Mouse (Mus musculus): ENCODE data around the gene B3galt5.
A peak's percentile ranks its signal among the peaks of the same experiment; 100 is the strongest.

Gene B3galt5

GRCm38 (mm10) chr16:96235366-96235970 lies at the start of gene B3galt5:
Gene B3galt5, plus strand, starts transcription at chr16:96235801.
- DNase-seq (ENCODE audit: low spot score in 2 of 2) = peak in 1 of 2 experiments; percentile 34

GRCm38 (mm10) chr16:96187619-96188018 lies 48.0 kb upstream of the B3galt5 start:
- DNase-seq (ENCODE audit: low spot score in 2 of 2) = no peak

- peak; percentile 92 to 96 for DNase-seq (ENCODE audit: low spot score in 2 of 2)
Measured at GRCm38 (mm10) chr16:96191531-96192506, 43.8 kb upstream of the B3galt5 start, which contains the start of gene Lca5l. Gene Lca5l, minus strand, starts transcription at chr16:96192271.

DNA sequence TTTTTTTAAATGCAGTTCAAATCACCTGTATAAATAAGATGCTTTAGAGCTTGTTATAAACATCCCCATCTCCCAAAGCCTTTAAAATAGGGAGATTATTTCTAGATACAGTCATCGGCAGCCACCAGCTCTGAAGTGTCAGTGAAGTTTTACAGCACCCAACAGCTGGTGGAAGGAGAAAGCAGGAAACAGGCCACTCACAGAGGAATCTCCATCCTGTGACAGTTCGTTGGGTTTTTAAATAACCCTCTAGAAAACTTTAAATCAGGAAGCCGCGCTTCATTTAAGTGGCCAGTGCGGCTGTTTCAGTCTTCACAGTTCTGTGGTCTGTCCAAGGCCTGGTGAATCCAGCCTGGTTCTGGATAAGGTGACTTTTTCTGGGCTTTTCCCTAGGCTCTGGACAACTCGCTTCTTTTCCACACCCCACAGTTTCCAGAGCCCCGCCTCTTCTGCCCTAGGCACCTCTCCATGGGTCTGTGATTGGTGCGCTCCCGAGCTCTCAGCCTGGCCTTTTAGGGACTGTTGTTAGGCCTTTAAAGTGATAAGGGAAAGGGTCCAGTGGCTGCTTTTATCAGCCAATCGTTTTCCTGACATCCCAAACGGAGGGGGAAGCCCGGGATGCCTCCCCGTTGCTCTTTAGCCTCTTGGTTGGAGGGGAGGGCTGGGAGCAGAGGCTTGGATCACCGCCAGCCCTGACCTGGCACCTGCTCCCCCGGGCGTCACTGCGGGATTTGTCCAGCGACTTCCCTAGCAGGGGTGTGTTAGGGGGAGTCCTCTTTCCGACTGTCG lies 35.5 kb upstream of the B3galt5 start, which contains the start of gene Sh3bgr:
Gene Sh3bgr (plus strand): TSS at position 538 of the 789 bp plus-strand sequence.
- DNase-seq (ENCODE audit: low spot score in 2 of 2) = no peak

DNA sequence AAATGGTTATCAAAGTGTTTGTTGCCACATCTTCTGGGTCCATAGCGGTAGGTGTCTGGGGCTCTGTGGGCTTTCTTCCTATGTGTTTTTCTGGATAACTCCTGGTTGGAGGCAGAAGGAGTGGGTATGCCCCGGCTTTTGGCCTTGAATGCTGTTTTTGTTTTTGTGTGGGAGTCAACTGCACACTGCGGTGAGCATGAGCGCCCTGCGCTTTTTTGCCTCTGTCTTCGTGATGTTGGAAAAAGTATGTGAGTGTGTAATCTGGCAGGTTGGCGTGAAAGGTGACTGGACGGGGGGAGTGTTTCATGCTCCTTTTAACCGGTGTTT lies 34.9 kb upstream of the B3galt5 start:
- DNase-seq (ENCODE audit: low spot score in 2 of 2) = no peak

DNA sequence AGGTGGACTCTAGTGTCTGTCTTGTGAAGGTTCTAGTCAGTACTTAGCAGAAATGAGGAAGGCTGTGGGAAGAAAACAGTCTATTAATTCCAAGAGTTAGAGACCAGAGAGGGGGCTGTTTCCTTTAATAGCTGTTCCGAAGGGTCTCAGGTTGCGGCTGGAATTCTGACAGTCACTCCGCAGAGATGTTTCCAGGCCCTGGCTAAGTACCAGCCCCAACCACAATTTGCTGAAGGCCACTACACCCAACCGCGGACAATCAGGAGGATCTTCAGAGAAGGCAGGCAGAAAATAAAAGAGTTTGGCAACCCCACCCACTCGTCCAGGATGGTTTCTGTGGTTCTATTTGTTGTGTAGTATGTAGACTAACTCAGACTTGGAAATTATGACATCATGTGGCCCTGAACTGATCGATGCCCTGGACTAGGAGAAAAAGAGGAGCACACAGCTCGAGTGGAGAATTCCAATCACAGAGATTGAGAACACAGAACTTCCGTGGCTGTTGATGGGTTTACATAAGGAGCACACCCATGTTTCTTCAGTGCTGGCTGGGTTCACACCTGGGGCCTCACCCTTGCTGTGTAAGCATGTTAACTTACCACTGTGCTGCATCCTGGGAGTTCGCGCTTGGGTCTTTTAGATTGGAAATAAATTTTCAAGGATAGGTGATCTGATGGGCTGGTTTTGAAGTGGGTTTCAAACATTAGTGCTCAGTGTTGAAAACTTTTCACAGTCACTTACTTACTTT lies 33.9 kb upstream of the B3galt5 start:
- DNase-seq (ENCODE audit: low spot score in 2 of 2) = no peak

- DNase-seq (ENCODE audit: low spot score in 2 of 2) = no peak
Measured at GRCm38 (mm10) chr16:96209789-96210188, 25.8 kb upstream of the B3galt5 start.

DNA sequence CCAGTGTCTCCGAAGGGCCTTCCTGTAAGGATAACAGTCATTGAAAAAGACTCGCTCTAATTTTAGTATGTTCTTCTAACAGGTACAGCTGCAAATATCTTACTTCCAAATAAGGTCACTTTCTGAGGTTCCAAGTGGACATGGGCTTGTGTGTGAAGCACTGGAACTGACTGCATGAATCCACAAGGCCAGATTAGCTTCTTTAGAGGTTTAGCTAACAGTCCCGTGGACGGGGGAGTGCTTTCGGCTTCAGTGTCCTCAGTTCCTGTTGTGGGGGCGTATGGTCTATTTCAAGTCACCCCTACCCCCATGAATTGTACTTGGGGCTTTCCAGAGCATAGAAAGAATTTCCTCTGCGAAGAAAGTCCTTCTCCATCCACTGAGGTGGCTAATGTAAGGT lies 24.7 kb upstream of the B3galt5 start:
- no peak for DNase-seq (ENCODE audit: low spot score in 2 of 2)

DNA sequence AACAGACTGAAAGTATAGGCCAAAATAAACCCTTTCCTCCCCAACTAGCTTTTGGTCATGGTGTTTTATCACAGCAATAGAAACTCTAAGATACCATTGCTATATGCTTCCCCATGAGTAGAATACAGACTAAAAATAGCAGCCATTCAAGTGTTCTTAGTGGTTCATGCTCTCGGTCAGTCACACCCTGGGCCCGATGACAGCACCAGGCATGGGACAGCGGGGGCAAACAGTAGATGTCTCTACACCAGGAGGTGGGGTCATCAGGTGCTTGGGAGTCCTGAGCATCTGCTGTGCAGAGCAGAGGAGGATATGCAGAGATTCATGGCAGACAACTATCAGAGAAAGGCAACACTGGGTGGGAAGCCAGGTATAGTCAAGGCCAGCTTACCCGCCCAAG lies 22.6 kb upstream of the B3galt5 start:
- DNase-seq (ENCODE audit: low spot score in 2 of 2) = no peak

GRCm38 (mm10) chr16:96221491-96221890 lies 14.1 kb upstream of the B3galt5 start:
- DNase-seq (ENCODE audit: low spot score in 2 of 2) = no peak

GRCm38 (mm10) chr16:96221959-96222358 lies 13.6 kb upstream of the B3galt5 start:
- no peak for DNase-seq (ENCODE audit: low spot score in 2 of 2)

DNA sequence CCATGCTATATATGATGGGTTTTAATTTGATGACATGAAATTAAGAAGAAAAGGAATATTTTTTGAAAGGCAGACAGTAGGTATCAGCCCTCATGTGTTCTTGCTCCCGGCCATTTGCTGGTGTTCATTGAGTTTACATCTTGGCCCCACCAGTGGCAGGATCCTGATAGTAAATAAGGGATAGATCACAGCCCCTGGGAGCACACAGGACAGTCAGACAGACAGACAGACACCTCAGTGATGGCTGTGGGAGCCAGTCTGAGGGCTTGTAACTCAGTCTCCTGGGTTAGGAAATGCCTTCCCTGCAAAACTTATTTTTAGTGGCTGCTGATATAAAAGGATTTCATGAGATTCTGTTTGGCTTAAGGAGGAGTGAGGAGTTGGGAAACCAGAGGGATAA lies 13.1 kb upstream of the B3galt5 start:
- DNase-seq (ENCODE audit: low spot score in 2 of 2) = no peak

DNA sequence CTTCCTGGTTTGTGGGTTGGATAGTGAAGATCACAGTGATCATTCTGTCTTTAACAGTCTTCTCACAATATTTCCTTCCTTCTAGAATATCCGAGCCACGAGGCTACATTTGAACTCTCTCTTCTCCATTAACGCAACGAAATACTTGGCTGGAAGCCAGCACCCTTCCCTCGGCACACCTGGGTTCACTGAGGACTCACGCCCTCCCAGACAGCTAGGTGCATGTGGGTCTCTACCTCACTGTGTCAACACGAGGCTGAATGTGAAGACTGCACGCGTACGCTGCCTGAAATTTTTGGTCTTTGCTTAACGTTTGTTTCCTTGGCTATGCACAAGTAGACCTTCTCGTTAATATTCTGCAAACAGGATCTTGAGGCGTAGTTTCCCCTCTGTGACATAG lies 7.2 kb upstream of the B3galt5 start:
- DNase-seq (ENCODE audit: low spot score in 2 of 2) = no peak

DNA sequence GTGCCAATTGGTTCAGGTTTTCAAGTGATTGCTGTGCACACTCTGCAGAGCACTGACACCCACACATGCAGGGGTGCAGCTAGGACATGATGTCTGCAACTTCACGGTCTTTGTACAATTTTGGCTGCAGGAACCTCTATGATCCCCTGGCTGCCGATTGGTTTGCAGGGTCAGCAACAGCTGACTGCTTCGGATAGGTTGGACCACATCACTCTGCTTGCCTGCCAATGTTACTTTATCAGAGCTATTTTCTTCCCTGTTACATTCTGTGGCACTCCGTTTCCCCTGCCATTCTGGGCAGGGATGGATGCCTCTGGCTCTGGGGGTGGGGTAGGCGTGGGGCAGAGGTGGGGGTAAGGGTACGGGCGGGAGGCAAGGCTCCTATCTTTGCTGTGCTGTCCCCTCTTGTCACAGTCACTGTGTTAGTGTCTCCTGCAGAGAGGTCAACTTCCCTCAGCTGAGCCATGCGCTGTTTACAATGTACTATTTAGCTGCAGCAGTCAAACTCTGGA lies 6.5 kb upstream of the B3galt5 start:
- DNase-seq (ENCODE audit: low spot score in 2 of 2) = no peak

GRCm38 (mm10) chr16:96230411-96230810 lies 5.2 kb upstream of the B3galt5 start:
- peak; percentile 52 to 80 for DNase-seq (ENCODE audit: low spot score in 2 of 2)

DNA sequence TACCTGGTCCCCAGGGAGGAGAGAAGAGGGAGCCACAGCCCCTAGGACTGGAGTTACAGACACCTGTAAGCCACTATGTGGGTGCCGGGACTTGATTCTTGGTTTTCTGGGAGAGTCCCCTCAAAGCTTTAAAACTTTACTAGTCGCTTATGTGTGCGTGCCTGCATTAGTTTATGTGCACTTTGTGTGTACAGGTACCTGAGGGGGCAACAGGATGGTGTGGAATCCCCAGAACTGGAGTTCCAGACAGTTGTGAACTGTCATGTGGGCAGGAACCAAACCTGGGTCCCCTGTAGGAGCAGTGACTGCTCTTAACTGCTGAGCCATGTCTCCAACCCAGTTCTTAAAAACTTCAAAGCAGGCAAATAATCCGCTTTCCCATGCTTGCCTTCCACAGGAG lies 4.3 kb upstream of the B3galt5 start:
- DNase-seq (ENCODE audit: low spot score in 2 of 2) = no peak

- DNase-seq (ENCODE audit: low spot score in 2 of 2) = peak in 1 of 2 experiments; percentile 47
Measured at GRCm38 (mm10) chr16:96231974-96232373, 3.6 kb upstream of the B3galt5 start.

- peak in 1 of 2 experiments; percentile 40 for DNase-seq (ENCODE audit: low spot score in 2 of 2)
Measured at GRCm38 (mm10) chr16:96233996-96234395, 1.6 kb upstream of the B3galt5 start.

- DNase-seq (ENCODE audit: low spot score in 2 of 2) = no peak
Measured at GRCm38 (mm10) chr16:96244496-96244895, 8.9 kb downstream of the B3galt5 start.

DNA sequence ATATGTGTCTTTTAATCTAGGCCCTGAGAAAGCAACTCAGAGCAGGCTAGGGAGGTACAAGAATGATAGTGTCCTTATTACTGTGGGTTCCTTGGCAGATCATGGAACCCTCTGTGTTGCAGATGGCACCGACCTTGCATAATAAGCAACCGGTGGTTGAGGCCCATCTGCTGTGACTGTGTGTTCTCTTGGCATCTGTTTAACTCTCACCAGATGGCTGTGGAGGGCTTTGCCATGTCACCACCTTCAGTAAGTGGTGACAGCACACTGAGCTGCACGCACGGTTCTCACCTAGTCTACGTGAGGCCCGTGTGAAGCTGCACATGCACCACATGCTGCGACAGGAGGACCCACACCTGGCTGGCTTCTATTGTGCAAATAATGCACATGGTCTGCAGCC lies 14.0 kb downstream of the B3galt5 start:
- DNase-seq (ENCODE audit: low spot score in 2 of 2) = peak in 1 of 2 experiments; percentile 45

DNA sequence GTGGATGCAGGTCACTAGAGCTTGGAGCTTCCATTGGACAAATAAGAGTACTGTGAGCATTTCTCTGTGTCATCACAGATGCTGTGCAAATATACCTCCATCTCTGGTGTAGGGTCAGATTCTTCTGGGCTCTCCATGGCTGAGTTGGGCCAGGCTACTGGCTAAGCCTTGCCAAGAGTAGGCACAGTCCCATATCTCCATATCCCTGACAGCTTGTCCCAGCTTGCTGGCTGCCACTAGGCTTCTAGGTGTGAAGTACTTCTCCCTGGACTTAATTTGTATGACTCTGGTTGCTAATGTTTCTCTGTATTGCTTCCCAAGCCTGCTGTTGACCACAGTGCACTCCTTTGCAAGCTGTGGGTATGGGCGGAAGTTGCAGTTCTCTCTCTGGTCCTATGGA lies 16.5 kb downstream of the B3galt5 start:
- DNase-seq (ENCODE audit: low spot score in 2 of 2) = no peak
